Mouse (Mus musculus): ENCODE results near the gene Peak1. TPM values are rescaled to one million over a fixed set of nuclear protein-coding genes. Genes with fewer than 3 reads are reported as not detected.

Peak1 gene
- total and polyA plus RNA-seq, 3 experiments = 2.8 to 13.3 (median 5.4) TPM

DNA sequence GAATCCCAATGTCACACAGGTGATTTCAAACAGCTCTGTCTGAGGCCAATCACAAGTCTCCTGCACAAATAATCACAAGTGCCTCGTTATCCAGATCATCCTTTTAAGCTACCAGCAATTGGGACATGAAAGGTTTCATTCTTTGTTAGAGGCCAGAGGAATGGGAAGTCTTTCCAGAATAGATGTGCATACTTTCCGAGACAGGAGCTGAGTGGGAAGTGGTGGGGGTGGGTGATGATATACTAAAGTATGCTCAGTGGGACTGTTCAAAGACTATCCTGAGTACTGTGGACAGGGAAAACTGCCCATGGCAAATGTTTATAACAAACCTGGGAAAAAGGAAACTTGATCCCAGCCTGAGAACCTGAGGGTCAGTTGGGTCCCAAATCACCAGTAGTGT lies 258.4 kb downstream of the Peak1 start:
- no peaks in the 10 kb centered on the region for H3K36me3 ChIP-seq (replicated peaks in 1 of 2; ENCODE audit: control insufficient read depth in 1 of 2, insufficient read depth in 1 of 2, low read length in 1 of 2)
- no peak overlapping the region for H3K9ac ChIP-seq (ENCODE audit: insufficient read depth, low read depth)
- no peaks in the 10 kb centered on the region for H3K9me3 ChIP-seq (replicated peaks; ENCODE audit: low read length)
- in situ Hi-C loops (cut with MboI; ENCODE audit: low pct_ligation_motif_present, low pct_unique_long_range_greater_than_20kb, low sequenced_read_pairs) = no loop called here
- dilution Hi-C loops (cut with MboI; ENCODE audit: extremely low pct_ligation_motif_present, extremely low pct_unique_long_range_greater_than_20kb, low sequenced_read_pairs) = no loop called here
- H3K27ac ChIP-seq (ENCODE audit: insufficient read depth, low read depth) = no peak overlapping the region
- H3K4me2 ChIP-seq (ENCODE audit: insufficient read depth, low read depth, poor library complexity, severe bottlenecking) = no peak overlapping the region
- TF ChIP-seq CHD1 (IDR thresholded peaks at IDR 0.05; ENCODE audit: low read depth, low read length) (no peak), JUND (conservative IDR thresholded peaks at IDR 0.05; ENCODE audit: low read depth, low read length) (no peak), UBTF (IDR thresholded peaks at IDR 0.05; ENCODE audit: low read depth, low read length) (no peak), PAX5 (IDR thresholded peaks at IDR 0.05; ENCODE audit: low read length) (no peak), MAX (IDR thresholded peaks at IDR 0.05; ENCODE audit: low read length) (no peak), MAFK (IDR thresholded peaks at IDR 0.05; ENCODE audit: insufficient replicate concordance, low read length) (no peak), RAD21 (IDR thresholded peaks at IDR 0.05; ENCODE audit: low read depth, low read length) (no peak), CHD2 (IDR thresholded peaks at IDR 0.05; ENCODE audit: low read length) (no peak), TCF12 (IDR thresholded peaks at IDR 0.05; ENCODE audit: low read depth, low read length) (no peak), IRF4 (IDR thresholded peaks at IDR 0.05; ENCODE audit: low read depth, low read length) (no peak), E2F4 (IDR thresholded peaks at IDR 0.05; ENCODE audit: insufficient replicate concordance, low read depth, low read length) (no peak), GABPA (IDR thresholded peaks at IDR 0.05; ENCODE audit: insufficient replicate concordance, low read depth, low read length) (no peak), ZMIZ1 (IDR thresholded peaks at IDR 0.05; ENCODE audit: low read depth, low read length) (no peak), ZKSCAN1 (IDR thresholded peaks at IDR 0.05; ENCODE audit: borderline replicate concordance, low read depth, low read length) (no peak), TBP (conservative IDR thresholded peaks at IDR 0.05; ENCODE audit: low read depth, low read length) (no peak)
- no peaks in the 10 kb centered on the region for H3K79me2 ChIP-seq (replicated peaks; ENCODE audit: control insufficient read depth, extremely low read depth, insufficient read depth, poor library complexity, severe bottlenecking)
- no peak for DNase-seq (ENCODE audit: extremely low read depth)
- no peak overlapping the region for H3K4me3 ChIP-seq (replicated peaks in 1 of 3; ENCODE audit: low read depth in 2 of 3, low read length in 2 of 3, poor library complexity in 1 of 3)
- peaks cover 6 to 60% of the 10 kb centered on the region in 2 experiments; a peak in 2 of 4 replicates for H3K4me1 ChIP-seq (ENCODE audit: control insufficient read depth in 1 of 2, insufficient read depth in 2 of 2)
- H3K27me3 ChIP-seq (replicated peaks) = no peaks in the 10 kb centered on the region

DNA sequence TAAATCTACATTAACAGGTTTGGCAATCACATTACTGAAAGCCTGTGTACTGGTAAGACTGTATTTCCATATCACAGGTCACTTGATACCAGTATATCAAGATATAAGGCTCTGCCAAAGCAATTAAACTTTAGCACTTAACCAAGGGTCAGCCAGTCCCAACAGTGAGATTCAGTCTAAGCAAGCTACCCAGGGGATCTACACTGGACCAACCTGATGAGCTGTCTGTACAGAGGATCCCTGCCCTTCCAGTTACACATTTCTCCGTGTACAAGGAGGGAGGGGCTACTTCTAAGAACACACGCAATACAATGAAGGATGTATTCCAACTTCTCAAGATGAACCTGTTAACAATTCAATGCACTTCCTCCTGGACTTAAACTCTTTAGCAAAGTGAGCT lies 259.8 kb downstream of the Peak1 start:
- Histone ChIP-seq H3K79me2 (replicated peaks; ENCODE audit: control insufficient read depth, extremely low read depth, insufficient read depth, poor library complexity, severe bottlenecking) (no peaks in the 10 kb centered on the region), H3K27me3 (replicated peaks) (no peaks in the 10 kb centered on the region), H3K9me3 (replicated peaks; ENCODE audit: low read length) (no peaks in the 10 kb centered on the region), H3K9ac (ENCODE audit: insufficient read depth, low read depth) (no peak overlapping the region), H3K27ac (ENCODE audit: insufficient read depth, low read depth) (no peak overlapping the region), H3K4me2 (ENCODE audit: insufficient read depth, low read depth, poor library complexity, severe bottlenecking) (no peak overlapping the region), H3K36me3 (replicated peaks in 1 of 2; ENCODE audit: control insufficient read depth in 1 of 2, insufficient read depth in 1 of 2, low read length in 1 of 2) (no peaks in the 10 kb centered on the region), H3K4me1 (ENCODE audit: control insufficient read depth in 1 of 2, insufficient read depth in 2 of 2) (peaks cover 0 to 56% of the 10 kb centered on the region in 2 experiments; a peak in 2 of 4 replicates), H3K4me3 (replicated peaks in 1 of 3; ENCODE audit: low read depth in 2 of 3, low read length in 2 of 3, poor library complexity in 1 of 3) (no peak overlapping the region)
- dilution Hi-C loops (cut with MboI; ENCODE audit: extremely low pct_ligation_motif_present, extremely low pct_unique_long_range_greater_than_20kb, low sequenced_read_pairs) (no loop called here), in situ Hi-C loops (cut with MboI; ENCODE audit: low pct_ligation_motif_present, low pct_unique_long_range_greater_than_20kb, low sequenced_read_pairs) (no loop called here)
- TF ChIP-seq RAD21 (IDR thresholded peaks at IDR 0.05; ENCODE audit: low read depth, low read length) (no peak), TCF12 (IDR thresholded peaks at IDR 0.05; ENCODE audit: low read depth, low read length) (no peak), ELF1 (IDR thresholded peaks at IDR 0.05; ENCODE audit: low read depth, low read length) (no peak)
- DNase-seq (ENCODE audit: extremely low read depth) = no peak

Data from CH12.LX (cell line).